Mouse (Mus musculus) hindbrain, embryonic 11.5 days (tissue): ENCODE data around the gene Gfra1. TPM values are rescaled to one million over a fixed set of nuclear protein-coding genes. Genes with fewer than 3 reads are reported as not detected.

Experiments
- ATAC-seq: fragments of 200-750 bp; cut with Nextera tagmentation; 2 replicates; pipeline ENCODE4 v1.8.0; 2017; ENCODE audit warnings: mild to moderate bottlenecking, moderate TSS enrichment, moderate library complexity; ENCODE audit not compliant: low FRiP score
- DNase-seq: peaks from one replicate; pipeline ENCODE4 v3.0.0-alpha.2; 2015; ENCODE audit warnings: low spot score
- H3K27ac ChIP-seq: fragments of 300-500 bp; sonication (generic); 2 replicates; pipeline ENCODE4 v1.5.1; 2014; ENCODE audit warnings: mild to moderate bottlenecking, low read depth, low read length
- H3K27me3 ChIP-seq: fragments of 300-500 bp; sonication (generic); 2 replicates; pipeline ENCODE4 v1.6.1; 2014; ENCODE audit warnings: mild to moderate bottlenecking, low read length, moderate library complexity, mixed read lengths; ENCODE audit not compliant: control insufficient read depth, insufficient read depth
- H3K36me3 ChIP-seq: fragments of 300-500 bp; sonication (generic); 2 replicates; pipeline ENCODE4 v1.6.1; 2014; ENCODE audit warnings: mild to moderate bottlenecking, low read length, moderate library complexity, mixed read lengths; ENCODE audit not compliant: control insufficient read depth, insufficient read depth
- H3K4me1 ChIP-seq: fragments of 300-500 bp; sonication (generic); replicated peaks from 2 replicates; pipeline ENCODE4 v1.6.1; 2014; ENCODE audit warnings: low read length, mixed read lengths; ENCODE audit not compliant: control insufficient read depth, insufficient read depth
- H3K4me2 ChIP-seq: fragments of 300-500 bp; sonication (generic); replicated peaks from 2 replicates; pipeline ENCODE4 v1.6.1; 2014; ENCODE audit warnings: mild to moderate bottlenecking, low read depth, low read length
- H3K4me3 ChIP-seq: fragments of 300-500 bp; sonication (generic); 2 replicates; pipeline ENCODE4 v1.5.1; 2014; ENCODE audit warnings: low read depth, low read length
- H3K9ac ChIP-seq: fragments of 300-500 bp; sonication (generic); 2 replicates; pipeline ENCODE4 v1.6.1; 2014; ENCODE audit warnings: low read depth, low read length
- H3K9me3 ChIP-seq: fragments of 300-500 bp; sonication (generic); 2 replicates; pipeline ENCODE4 v1.6.1; 2016; ENCODE audit warnings: low read length; ENCODE audit not compliant: control insufficient read depth
- WGBS: fragments of 180-500 bp; shearing (Covaris S2); extraction: QIAGEN DNeasy Blood & Tissue Kit; methylation state at CpG from one replicate; pipeline ENCODE4 v1.1.7; 2014; 5-methylcytosine and 5-hydroxymethylcytosine counted together
- polyA plus RNA-seq: library from polyadenylated mRNA; unstranded; fragments of >200 nt; fragmentation: Nextera tagmentation; extraction: Ambion mirVana; gene quantifications from 2 replicates; pipeline ENCODE4 v1.2.1, GENCODE M21; 2014

Gene Gfra1
- polyA plus RNA-seq, 1 experiment from 2014 or later: 30.6 TPM

DNA sequence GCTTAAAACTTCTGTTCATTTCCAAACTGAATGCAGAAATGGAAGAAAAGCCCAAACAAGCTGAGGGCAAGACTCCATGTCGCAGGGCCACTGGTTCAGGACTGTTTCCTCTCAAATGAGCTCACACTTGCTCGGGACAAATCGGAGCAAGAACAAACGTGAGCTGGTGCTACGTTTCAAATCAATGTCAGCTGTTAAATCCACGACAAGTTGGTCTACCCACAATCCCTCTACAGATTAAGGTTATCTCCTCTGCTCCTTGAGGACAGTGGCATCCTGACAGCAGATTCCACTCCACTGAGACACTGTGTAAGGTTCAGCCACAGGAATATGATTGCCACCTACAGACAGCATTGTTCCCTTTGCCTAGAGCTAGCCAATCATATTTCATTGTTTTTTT is 4.4 kb downstream of the Gfra1 start:
- no peak for DNase-seq
- H3K4me2 ChIP-seq: peak overlapping the region; percentile 19; the same call in 1 of the 2 replicates
- no peak for ATAC-seq
- no peak overlapping the region for H3K27ac ChIP-seq
- peaks cover 13% of the 10 kb centered on the region for H3K4me1 ChIP-seq
- no peak overlapping the region for H3K4me3 ChIP-seq
- peaks cover 6% of the 10 kb centered on the region; the same call in 1 of the 2 replicates for H3K27me3 ChIP-seq
- H3K9me3 ChIP-seq: no peaks in the 10 kb centered on the region
- WGBS: 67% methylated on average over 6 of the region's 6 CpGs
- H3K9ac ChIP-seq: no peak overlapping the region
- H3K36me3 ChIP-seq: no peaks in the 10 kb centered on the region

DNA sequence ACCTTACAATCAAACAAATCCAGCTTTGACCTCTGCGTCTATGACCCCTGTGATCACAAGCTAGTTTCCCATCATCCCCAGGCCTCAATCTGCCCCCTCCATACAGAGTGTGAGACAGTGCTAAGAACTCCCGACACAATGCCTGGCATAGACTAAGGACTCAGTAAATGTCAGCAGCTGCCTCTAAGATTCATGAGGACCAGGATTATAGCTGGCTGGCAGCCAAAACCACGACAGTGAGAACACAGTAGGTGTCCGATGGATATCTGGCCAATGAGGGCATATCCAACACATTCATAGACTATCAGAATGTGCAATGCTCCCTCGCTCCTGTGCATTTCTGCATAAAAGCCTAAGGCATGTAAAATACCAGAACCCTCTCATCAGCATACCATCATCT is 5.0 kb downstream of the Gfra1 start:
- Histone ChIP-seq H3K27me3 (peaks cover 6% of the 10 kb centered on the region; the same call in 1 of the 2 replicates), H3K4me3 (no peak overlapping the region), H3K27ac (no peak overlapping the region), H3K9ac (no peak overlapping the region), H3K36me3 (no peaks in the 10 kb centered on the region), H3K4me2 (no peak overlapping the region), H3K9me3 (no peaks in the 10 kb centered on the region), H3K4me1 (peaks cover 13% of the 10 kb centered on the region)
- no peak; the same call in 1 of the 2 replicates for ATAC-seq
- WGBS: 61% methylated on average over 5 of the region's 5 CpGs
- peak; percentile 31 for DNase-seq

DNA sequence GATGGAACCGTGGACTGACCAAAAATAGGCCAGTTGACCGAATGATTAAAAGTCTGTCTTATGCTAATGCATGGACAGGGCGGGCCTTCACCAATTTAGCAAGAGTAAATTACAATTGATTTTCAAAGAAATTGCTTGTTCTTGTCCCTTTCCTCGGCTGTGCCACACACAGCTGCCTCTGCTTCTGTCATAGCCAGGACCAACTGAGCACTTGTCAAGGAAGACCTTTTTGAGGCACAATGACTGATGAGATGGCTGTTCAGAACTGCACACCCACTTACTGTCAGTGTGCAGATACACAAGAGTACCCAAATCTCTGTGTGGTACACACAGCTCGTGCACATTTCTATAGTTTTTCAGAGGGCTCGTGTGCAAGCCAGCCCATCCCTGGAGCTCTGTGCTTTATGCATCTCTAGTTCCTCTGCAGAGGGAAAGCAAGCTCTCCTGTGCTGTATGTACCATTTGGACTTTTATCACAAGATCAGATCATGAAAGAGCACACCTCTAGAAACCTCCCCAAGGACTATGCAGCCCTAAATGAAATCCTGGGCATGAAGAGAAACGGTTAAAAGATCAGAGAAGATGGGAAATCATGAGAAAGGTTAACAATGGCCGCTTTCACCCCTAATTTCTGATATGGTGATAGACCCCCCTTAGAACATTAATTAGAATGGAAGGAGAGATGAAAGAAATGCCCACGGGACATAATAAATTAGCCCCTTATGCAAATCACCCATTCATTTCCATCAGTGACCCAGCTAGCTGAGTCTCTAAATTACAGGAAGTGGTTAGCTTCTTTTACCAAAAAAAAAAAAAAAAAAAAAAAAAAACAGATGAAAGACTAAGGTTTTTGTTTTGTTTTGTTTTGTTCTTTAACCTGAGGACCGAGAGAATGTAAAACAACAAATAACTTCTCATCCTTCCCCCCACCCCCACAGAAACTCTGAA is 12.7 kb downstream of the Gfra1 start:
- DNase-seq (peak; percentile 27), ATAC-seq (peak; percentile 59)
- Histone ChIP-seq H3K4me2 (no peak overlapping the region), H3K9me3 (no peaks in the 10 kb centered on the region), H3K27ac (peak overlapping the region; percentile 34), H3K27me3 (no peaks in the 10 kb centered on the region), H3K9ac (no peak overlapping the region), H3K4me1 (no peaks in the 10 kb centered on the region), H3K4me3 (no peak overlapping the region), H3K36me3 (no peaks in the 10 kb centered on the region)
- WGBS: 57% methylated on average over 10 of the region's 10 CpGs

DNA sequence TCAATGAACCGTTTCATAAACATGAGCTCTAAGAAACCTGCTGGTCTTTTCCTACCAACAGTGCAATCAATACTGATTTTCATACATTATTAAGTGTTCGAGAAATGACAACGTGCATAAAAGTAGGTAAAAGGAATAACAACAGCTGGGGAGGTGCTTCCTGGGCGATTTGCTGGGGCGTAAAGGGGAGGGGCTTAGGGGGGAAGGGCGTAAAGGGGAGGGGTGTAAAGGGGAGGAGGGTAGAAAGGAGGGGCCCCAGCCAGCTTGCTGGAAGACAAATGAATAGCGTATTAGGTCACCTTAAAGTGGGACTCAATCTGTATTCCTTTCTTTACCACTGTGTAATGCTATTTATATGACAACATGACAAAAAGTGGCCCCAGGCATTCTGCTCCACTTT is 13.9 kb downstream of the Gfra1 start:
- 60% methylated on average over 7 of the region's 7 CpGs for WGBS
- H3K27ac ChIP-seq: no peak overlapping the region
- H3K27me3 ChIP-seq: no peaks in the 10 kb centered on the region
- no peak for ATAC-seq
- H3K4me1 ChIP-seq: peaks cover 4% of the 10 kb centered on the region; the same call in 1 of the 2 replicates
- no peaks in the 10 kb centered on the region for H3K9me3 ChIP-seq
- H3K4me2 ChIP-seq: no peak overlapping the region
- no peaks in the 10 kb centered on the region for H3K36me3 ChIP-seq
- DNase-seq: no peak
- H3K4me3 ChIP-seq: no peak overlapping the region
- no peak overlapping the region for H3K9ac ChIP-seq

DNA sequence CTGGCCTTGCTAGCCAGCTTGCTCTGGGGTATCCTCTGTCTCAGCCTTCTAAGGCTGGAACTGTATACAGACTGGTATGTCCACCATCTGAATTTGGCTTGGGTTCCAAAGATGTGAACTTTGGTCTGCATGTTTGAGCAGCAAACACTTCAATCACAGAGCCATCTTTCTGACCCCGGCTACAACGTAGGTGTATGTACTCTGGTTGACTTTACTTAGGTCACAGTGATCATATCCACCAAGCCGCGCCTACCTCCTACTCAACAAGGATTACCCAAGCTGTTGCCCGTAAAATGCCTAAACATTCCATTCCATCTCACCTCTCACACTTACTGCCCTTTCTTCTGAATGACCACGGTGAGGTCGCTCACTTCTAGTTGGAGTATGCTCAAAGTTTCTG is 14.5 kb downstream of the Gfra1 start:
- WGBS: 91% methylated on average over 7 of the region's 7 CpGs
- no peak for ATAC-seq

DNA sequence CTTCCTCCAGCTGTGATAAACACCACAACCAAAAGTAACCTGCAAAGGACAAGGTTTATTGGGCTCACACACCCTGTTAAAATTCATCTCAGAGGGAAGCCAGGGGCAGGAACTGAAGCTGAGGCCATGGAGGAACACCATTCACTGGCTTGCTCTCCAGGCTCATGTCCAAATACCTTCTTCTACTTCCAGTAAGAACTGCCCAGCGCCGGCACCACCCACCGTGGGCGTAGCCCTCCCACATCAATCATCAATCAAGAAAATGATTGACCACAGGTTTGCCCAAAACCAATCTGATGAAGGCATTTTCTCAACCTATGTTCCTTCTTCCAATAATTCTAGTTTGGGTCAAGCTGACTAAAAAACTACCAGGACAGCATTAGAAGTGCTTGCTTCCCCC is 16.9 kb downstream of the Gfra1 start:
- Histone ChIP-seq H3K4me1 (peaks cover 4% of the 10 kb centered on the region; the same call in 1 of the 2 replicates), H3K27me3 (no peaks in the 10 kb centered on the region), H3K4me3 (no peak overlapping the region), H3K4me2 (no peak overlapping the region), H3K27ac (no peak overlapping the region), H3K9me3 (no peaks in the 10 kb centered on the region), H3K36me3 (no peaks in the 10 kb centered on the region), H3K9ac (no peak overlapping the region)
- no peak for DNase-seq
- 96% methylated on average over 4 of the region's 4 CpGs for WGBS
- no peak for ATAC-seq

More for the DNA sequence above, 14.5 kb downstream of the Gfra1 start:
- no peaks in the 10 kb centered on the region for H3K9me3 ChIP-seq
- H3K4me1 ChIP-seq: peaks cover 4% of the 10 kb centered on the region; the same call in 1 of the 2 replicates
- no peak overlapping the region for H3K4me2 ChIP-seq
- no peaks in the 10 kb centered on the region for H3K36me3 ChIP-seq
- H3K27me3 ChIP-seq: no peaks in the 10 kb centered on the region
- H3K9ac ChIP-seq: no peak overlapping the region
- DNase-seq: no peak
- no peak overlapping the region for H3K27ac ChIP-seq
- no peak overlapping the region for H3K4me3 ChIP-seq

DNA sequence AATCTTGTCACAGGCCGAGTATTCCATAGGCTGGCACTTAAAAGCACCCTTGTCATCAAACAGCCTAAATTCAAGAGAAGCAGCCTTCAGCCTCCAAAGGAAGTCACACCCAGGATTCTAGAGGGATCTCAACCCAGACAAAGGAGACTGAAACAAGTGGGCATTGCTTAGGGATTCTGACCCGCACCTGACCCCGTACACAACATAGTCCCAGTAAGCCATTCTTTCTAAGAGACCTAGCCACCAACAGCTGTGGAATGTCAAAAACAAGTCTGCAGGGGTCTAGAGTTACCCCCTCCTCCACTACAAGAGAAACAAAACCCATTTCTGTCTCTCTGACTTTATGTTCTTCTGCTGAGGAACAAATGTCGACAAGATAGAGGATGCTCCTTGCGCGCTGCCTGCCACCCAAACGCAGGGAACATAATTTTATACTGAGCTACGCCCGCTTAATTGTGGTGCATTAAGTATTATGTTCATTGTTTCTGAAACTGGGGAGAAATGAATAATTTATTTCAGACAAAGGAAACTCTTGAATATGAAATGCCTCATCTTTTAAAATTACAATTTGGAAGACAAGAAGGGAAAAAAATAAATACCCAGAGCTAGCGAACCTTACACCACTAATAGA is 18.2 kb downstream of the Gfra1 start:
- ATAC-seq (no peak), DNase-seq (peak; percentile 13)
- Histone ChIP-seq H3K9ac (no peak overlapping the region), H3K4me2 (no peak overlapping the region), H3K4me3 (no peak overlapping the region), H3K9me3 (no peaks in the 10 kb centered on the region), H3K27me3 (no peaks in the 10 kb centered on the region), H3K27ac (no peak overlapping the region), H3K36me3 (no peaks in the 10 kb centered on the region), H3K4me1 (peaks cover 4% of the 10 kb centered on the region; the same call in 1 of the 2 replicates)
- 58% methylated on average over 10 of the region's 10 CpGs for WGBS

DNA sequence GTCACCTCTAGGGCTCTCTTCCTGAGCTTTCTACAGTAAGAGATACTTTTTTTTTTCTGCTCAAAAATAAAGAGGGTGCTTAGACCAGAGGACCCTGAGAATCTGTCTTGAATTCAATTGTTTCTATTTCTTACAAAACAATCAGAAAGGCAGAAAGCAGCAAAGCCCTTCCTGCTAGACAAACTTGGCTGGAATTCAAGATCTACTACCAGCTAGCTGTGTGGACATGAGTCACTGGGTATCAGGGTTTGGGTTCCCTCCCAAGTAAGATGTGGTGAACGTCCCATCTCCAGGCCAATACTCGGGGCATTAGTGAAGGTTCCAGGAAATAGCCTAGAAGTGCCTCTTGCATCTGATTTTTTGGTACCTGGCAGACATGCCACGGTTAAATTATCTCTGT is 18.8 kb downstream of the Gfra1 start:
- 85% methylated on average over 3 of the region's 3 CpGs for WGBS
- Histone ChIP-seq H3K9ac (no peak overlapping the region), H3K4me3 (no peak overlapping the region), H3K4me1 (peaks cover 4% of the 10 kb centered on the region; the same call in 1 of the 2 replicates), H3K9me3 (no peaks in the 10 kb centered on the region), H3K27me3 (no peaks in the 10 kb centered on the region), H3K4me2 (no peak overlapping the region), H3K27ac (no peak overlapping the region), H3K36me3 (no peaks in the 10 kb centered on the region)
- DNase-seq (no peak), ATAC-seq (no peak)
